Mouse (Mus musculus) layer of hippocampus, postnatal 10 days (tissue): ENCODE measurements around the gene 4930556J24Rik. TPM values are rescaled to one million over a fixed set of nuclear protein-coding genes. Genes with fewer than 3 reads are reported as not detected.
"Not testable (repeated sequence)": the region's sequence is repeated elsewhere in the genome, so short reads cannot be mapped to it uniquely, and the experiment has no call there.

Experiments
- DNase-seq, 2 experiments: peaks; one replicate each; pipeline ENCODE4 v3.0.0; 2021; ENCODE audit warnings: low spot score in 2 of 2
- total RNA-seq, 2 experiments: library from RNA; stranded (reverse); gene quantifications; 2 replicates each; pipeline ENCODE4 v1.2.3; 2021

Gene 4930556J24Rik
- total RNA-seq, 2 experiments from 2014 or later = not detected

DNA sequence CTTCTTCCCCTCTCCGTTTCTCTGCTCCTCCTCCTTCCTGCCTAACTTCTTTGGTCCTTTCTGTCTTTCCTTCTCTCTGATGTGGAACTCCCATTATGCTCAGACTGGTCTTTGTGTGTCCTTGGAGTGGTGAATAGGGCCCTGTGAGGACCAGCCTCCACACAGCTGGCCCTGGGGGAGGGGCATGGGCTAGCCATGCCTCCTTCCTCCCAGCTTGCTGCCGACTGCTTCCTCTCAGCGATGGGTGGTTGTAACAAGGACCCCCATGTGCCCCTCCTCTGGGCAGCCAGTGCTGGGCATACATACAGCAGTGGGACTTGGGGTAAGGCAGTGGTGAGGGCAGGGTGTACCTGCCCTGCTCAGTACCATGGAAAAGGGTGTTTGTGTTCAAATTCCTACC, 2.3 kb downstream of the 4930556J24Rik start:
- peak in 1 of 2 experiments; percentile 39 for DNase-seq

DNA sequence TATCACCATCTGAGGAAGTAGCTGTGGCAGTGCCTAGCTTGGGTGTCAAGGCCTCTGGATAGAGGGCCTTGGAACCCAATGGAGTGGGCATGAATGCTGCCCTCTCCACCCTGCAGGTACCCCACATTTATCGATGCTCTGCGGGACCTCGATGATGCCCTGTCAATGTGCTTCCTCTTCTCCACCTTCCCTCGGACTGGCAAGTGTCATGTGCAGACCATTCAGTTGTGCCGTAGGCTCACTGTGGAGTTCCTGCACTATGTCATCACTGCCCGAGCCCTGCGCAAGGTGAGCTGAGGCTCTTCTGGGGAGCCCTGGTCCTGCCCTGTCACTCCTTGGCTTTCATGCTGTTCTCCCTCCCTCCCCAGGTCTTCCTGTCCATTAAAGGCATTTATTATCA, 3.5 kb downstream of the 4930556J24Rik start:
- DNase-seq = no peak

GRCm38 (mm10) chr11:3970361-3970760, 6.2 kb downstream of the 4930556J24Rik start:
- DNase-seq = no peak

- DNase-seq = peak in 1 of 2 experiments; percentile 13
These were observed 6.7 kb downstream of the 4930556J24Rik start for GRCm38 (mm10) chr11:3969837-3970236.

DNA sequence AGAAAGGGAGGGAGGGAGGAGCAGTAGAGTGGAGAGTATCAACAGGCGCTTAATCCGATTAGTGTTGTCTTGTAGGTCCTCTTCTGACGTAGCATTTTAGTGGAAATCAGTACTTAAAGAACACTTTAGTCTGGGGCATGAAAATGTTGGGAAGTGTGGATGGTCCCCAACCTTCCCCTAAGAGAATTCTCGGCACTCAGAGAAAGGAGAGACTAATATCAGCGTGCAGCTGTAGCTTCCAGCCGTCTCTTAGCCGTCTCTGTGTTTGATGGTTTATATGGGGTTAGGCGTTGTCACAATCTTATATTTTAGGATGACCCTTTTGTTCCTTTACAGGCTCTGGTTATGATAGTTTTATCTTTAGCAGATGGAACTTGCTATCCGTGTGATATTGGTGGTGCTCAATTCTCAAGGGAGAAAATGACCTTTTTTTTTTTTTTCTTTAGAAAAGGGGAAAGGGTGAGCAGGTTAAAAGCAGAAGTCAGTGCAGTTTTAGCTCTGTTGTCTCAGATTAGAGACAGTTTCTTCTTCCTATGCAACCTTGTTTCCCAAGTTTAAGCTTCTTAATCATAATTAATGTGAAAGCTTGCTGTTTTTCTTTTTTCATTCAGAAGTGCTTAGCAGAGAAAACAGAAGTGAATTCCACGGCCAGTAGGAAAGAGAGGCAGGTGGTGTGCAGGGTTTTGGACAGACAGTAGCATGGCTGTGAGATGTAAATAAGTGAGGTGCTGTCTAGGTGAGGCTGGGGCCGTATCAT, 12.0 kb downstream of the 4930556J24Rik start:
- no peak for DNase-seq

DNA sequence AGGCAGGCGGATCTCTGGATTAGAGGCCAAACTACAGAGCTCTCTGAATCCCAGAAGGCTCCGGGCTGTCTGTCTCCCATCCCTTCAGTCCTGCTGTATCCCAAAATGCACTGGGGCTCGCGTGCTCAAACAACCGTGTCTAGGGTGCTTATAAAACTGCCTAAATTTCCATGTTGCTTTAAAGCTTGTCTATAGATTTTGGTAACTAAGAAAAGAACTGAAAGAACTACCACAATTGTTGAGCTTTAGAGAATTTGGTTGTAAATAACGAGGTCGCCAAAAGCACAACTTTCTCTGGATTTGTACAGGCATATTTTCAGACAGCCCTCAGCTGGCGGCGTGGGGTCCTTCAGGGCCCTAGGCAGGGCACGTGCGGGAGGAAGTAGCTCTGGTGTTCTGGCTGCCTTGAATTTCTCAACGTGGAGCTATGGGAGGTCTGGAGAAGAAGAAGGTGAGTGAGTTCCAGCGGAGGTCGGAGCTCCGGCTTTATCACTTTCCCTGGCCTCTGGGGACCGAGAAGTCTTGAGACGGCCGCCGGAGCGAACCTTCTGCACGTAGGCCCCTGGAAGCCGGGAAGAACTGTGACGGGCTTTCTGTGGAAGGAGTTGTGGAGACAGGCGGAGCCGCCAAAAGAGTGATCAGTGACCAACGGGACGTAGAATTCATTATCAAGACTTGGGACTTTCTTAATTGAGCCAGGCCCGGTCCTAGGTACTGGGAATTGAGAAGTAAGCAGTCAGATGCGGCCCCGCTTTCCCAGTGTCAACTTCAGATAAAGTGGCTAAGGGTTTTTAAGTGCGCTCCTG, 12.8 kb downstream of the 4930556J24Rik start, which contains the start of gene Pes1:
Gene Pes1 (plus strand): TSS at position 366 of the 806 bp plus-strand sequence.
- DNase-seq = peak; percentile 73 to 85

DNA sequence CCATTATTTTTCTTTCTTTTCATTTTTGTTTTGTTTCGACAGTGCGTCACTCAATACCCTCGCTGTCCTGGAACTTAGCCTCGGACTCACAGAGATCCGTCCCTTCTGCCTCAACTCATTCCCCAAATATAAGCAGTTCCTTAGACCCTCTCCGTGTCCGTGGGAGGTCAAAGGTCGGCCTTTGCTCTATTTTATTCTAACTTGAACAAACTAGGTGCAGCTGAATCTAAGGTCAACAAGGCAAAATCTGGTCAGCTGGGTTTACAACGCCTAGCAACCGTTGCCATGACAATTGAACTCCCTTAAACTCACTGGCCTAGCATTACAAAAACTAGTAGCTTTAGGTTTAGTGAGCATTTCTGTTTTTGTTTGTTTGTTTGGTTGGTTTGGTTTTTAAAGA, 13.4 kb downstream of the 4930556J24Rik start:
- DNase-seq = no peak

GRCm38 (mm10) chr11:3961761-3962160, 14.8 kb downstream of the 4930556J24Rik start:
- DNase-seq = no peak

DNA sequence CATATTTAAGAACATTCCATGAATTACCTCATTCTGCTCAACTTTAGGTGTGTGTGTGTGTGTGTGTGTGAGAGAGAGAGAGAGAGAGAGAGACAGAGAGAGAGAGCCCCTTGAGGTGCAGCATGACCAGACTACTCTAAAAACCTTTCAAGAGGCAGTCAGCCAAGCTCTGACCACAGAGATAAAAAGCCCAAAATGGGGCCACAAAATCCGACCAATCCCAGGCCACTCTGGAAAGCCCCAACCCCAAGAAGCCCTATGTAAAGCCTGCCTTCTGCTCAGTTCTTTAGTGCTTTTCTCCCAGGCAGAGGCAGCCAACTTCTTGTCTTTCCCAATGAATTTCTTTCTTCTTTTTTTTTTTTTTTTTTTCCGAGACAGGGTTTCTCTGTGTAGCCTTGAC, 15.7 kb downstream of the 4930556J24Rik start:
- no peak for DNase-seq

DNA sequence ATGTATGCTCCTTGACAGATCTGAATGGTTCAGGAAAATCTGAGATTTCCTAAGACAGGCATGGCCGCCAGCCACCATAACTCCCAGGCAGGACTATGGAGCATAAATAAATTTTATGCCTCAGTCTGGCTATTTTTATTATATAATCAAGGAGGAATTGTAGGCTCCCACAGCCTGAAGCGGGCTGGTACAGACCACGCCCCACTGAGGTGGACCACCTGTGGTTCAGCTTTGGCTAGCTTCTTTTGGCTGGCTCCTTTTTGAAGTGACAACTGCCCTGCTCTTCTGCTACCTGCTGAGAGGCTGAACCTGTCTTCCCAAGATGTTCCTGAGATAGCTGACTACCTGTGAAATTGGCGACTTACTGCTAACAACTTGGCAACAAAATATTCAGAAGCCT, 21.2 kb downstream of the 4930556J24Rik start:
- DNase-seq = not testable (repeated sequence)

DNA sequence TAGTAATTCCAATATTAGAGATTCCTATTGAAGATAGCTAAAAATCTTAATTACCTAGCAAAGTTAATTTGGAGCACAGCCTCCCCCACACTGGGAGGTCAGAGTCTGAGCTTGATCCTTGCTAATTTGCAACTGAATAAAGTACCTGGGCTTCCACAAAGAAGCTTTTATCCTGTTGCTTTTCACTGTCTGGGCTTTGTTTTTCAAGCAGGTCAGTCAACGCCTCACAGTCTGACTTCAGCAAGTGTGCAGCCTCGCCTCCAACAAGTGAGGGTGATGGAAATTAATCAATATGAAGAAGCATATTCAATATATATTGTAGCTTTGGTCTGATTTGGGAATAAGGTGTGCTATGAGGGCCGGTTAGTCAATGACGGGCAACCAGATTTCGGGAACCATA, 21.7 kb downstream of the 4930556J24Rik start:
- not testable (repeated sequence) for DNase-seq

- no peak for DNase-seq
These were observed 30.2 kb downstream of the 4930556J24Rik start for GRCm38 (mm10) chr11:3946386-3946785.

GRCm38 (mm10) chr11:3941371-3941770, 35.2 kb downstream of the 4930556J24Rik start:
- DNase-seq = no peak

GRCm38 (mm10) chr11:3937321-3937874, 39.2 kb downstream of the 4930556J24Rik start:
- DNase-seq = no peak

DNA sequence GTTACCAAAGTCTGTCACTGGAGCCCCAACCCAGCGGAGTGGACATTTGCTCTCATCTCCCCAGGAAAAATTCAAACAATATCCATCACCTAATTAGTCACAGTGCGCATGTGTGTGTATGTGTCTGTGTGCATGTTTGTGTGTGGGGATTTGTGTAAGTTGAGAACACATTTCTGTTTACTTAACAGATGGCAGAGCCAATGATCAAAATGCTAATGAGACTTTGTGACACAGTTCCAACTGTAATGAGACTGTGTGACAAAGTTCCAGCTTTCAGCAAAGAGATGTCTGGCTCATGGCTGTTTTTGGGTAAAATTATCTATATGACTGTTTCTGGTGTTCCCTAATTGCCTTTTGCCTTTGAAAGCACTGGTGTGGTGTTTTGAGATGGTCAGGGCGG, 40.3 kb downstream of the 4930556J24Rik start:
- DNase-seq = no peak

- peak in 1 of 2 experiments; percentile 6 for DNase-seq
These were observed 41.4 kb downstream of the 4930556J24Rik start for GRCm38 (mm10) chr11:3935135-3935534.

DNA sequence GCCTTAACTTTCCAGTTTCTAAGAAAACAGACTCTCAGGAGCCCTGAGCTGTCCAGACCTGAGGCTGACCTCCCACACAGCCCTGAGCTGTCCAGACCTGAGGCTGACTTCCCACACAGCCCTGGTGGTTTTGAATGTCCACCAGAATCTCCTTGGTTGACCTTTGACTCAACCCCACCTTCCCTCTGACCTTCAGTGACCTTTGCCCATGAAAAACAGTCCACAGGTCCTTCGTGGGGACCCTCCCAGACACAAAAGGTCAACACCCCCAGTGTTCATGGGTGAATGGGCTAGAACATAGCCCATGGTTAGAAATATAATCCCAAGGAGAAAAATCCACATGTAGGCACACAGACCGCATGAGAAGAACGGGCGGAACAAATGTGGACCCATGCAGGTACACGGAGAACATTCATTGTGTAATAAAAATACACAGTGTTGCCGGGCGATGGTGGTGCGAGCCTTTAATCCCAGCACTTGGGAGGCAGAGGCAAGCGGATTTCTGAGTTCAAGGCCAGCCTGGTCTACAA, 42.8 kb downstream of the 4930556J24Rik start:
- no peak for DNase-seq

DNA sequence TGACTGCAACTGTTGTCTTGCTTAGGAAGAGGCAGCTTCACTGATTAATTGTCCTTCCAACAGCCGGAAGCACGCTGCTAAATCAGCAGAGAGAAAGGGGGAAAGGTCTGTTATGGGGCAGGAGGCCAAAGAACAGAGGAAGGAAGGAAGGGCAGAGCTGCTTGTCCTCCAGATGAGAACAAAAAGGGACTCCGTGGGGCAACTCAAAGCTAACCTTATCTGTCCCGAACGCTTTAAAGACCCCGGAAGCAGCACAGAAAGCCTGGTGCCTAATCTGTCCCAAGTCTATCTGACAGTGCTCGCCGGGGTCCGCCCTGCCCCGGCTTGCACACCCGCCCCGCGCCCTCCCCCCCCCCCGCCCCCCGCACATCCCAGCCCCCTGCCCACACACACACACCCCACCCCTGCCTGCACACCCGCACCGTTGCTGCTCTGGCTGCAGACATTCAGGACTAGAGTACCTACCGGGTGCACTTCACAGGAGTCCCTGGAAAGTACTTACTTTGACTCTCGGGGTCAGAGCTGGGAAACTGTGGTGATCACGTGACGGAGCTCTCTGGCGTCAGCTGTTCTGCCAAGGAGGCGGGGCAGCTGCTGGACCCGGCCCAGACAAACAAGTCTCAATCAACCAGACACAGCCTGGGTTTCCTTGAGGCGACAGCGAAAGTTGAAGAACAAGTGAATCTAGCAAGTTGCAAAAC, 44.9 kb downstream of the 4930556J24Rik start, which contains the start of gene Tcn2:
Gene Tcn2 (minus strand): TSS at position 649 of the 701 bp plus-strand sequence.
- DNase-seq = peak; percentile 69 to 80

- peak in 1 of 2 experiments; percentile 1 for DNase-seq
These were observed 45.6 kb downstream of the 4930556J24Rik start for GRCm38 (mm10) chr11:3930931-3931330.

DNA sequence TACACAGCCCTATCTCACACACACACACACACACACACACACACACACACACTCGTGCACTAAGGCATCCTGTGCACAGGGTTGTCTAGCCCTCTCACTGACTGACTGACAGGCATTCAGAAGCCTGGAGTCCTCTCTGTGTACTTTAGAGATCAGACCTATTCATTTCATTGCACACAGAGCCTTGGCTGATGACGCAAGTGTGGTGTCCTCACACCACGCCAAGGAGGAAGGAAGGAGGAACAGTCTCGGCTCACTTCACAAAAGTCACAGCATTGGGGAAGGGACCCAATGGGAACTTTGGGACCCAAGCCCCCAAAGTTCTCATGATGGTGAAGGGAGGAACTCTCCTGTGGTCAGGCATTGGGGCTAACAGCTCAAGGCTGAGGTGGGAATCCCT, 46.6 kb downstream of the 4930556J24Rik start:
- peak in 1 of 2 experiments; percentile 2 for DNase-seq

GRCm38 (mm10) chr11:3925916-3926315, 50.7 kb downstream of the 4930556J24Rik start:
- DNase-seq = no peak
